Mouse (Mus musculus) lung, embryonic 15.5 days (tissue): ENCODE results near the gene Lrrc20. TPM values are rescaled to one million over a fixed set of nuclear protein-coding genes. Genes with fewer than 3 reads are reported as not detected.
"Not testable (repeated sequence)": the region's sequence is repeated elsewhere in the genome, so short reads cannot be mapped to it uniquely, and the experiment has no call there.

ENCODE experiments used
- ATAC-seq: fragments of 200-750 bp; cut with Nextera tagmentation; 2 replicates; pipeline ENCODE4 v1.8.0; 2017; ENCODE audit warnings: moderate number of reproducible peaks, borderline replicate concordance; ENCODE audit not compliant: low FRiP score, low TSS enrichment; ENCODE audit errors: extremely low read depth
- H3K27ac ChIP-seq: fragments of 300-500 bp; sonication (generic); 2 replicates; pipeline ENCODE4 v1.5.1; 2015; ENCODE audit warnings: moderate library complexity, mild to moderate bottlenecking, inconsistent platforms
- H3K27me3 ChIP-seq: fragments of 300-500 bp; sonication (generic); 2 replicates; pipeline ENCODE4 v1.6.1; 2015; ENCODE audit warnings: inconsistent platforms
- H3K36me3 ChIP-seq: fragments of 300-500 bp; sonication (generic); 2 replicates; pipeline ENCODE4 v1.6.1; 2015; ENCODE audit warnings: inconsistent platforms
- H3K4me1 ChIP-seq: fragments of 300-500 bp; sonication (generic); 2 replicates; pipeline ENCODE4 v1.6.1; 2015; ENCODE audit warnings: inconsistent platforms
- H3K4me2 ChIP-seq: fragments of 300-500 bp; sonication (generic); 2 replicates; pipeline ENCODE4 v1.6.1; 2015; ENCODE audit warnings: inconsistent platforms, mild to moderate bottlenecking, moderate library complexity
- H3K4me3 ChIP-seq: fragments of 300-500 bp; sonication (generic); 2 replicates; pipeline ENCODE4 v1.5.1; 2015; ENCODE audit warnings: mild to moderate bottlenecking, inconsistent platforms
- H3K9ac ChIP-seq: fragments of 300-500 bp; sonication (generic); 2 replicates; pipeline ENCODE4 v1.6.1; 2015; ENCODE audit warnings: inconsistent platforms
- H3K9me3 ChIP-seq: fragments of 300-500 bp; sonication (generic); 2 replicates; pipeline ENCODE4 v1.6.1; 2016; ENCODE audit warnings: inconsistent platforms
- WGBS: fragments of 180-500 bp; shearing (Covaris S2); methylation state at CpG from one replicate; pipeline ENCODE4 v1.1.7; 2015; 5-methylcytosine and 5-hydroxymethylcytosine counted together
- polyA plus RNA-seq: library from polyadenylated mRNA; unstranded; fragments of >200 nt; fragmentation: Nextera tagmentation; extraction: Ambion mirVana; gene quantifications from 2 replicates; pipeline ENCODE4 v1.2.1, GENCODE M21; 2015

Gene Lrrc20
- polyA plus RNA-seq, 1 experiment from 2014 or later, result 7.9 TPM

DNA sequence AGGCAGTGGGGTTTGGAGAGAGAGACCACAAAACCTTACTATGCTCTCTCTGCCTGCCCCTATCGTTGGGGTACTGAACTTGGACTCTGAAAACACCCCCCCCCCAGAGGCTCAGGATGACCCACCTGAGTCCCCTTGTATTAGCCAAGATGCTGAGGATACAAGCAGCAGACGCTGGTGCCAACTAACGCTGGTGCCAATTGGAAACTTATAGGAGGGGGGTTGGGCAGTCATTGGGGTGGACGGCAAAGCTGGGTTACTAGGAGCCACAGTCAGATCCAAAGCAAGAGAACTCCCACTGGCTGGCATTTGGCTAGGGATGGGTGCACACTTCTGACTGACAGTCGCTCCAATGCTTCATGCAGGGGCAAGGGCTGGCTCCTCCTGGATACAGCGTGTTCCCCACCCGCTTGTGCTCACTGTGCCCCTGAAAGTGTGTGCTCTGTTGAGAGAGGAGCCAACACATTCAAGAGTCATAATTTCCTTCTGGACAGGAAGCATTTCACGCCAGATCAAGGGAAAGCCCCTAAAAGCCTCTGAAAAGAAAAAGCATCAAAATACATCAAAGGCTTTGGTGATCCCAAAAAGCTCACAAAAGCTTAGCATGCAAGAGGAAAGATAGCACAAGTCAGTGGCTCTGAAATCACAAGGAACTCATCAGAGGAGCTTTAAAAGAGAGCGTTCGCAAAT is 128.9 kb downstream of the Lrrc20 start:
- WGBS, result 69% methylated on average over 10 of the region's 10 CpGs
- ATAC-seq, result no peak
- H3K27me3 ChIP-seq, result peaks cover 12% of the 10 kb centered on the region; the same call in 1 of the 2 replicates
- H3K4me1 ChIP-seq, result no peaks in the 10 kb centered on the region
- no peaks in the 10 kb centered on the region for H3K36me3 ChIP-seq
- no peak overlapping the region for H3K27ac ChIP-seq
- no peaks in the 10 kb centered on the region for H3K9me3 ChIP-seq
- no peak overlapping the region for H3K4me2 ChIP-seq
- no peak overlapping the region for H3K4me3 ChIP-seq
- H3K9ac ChIP-seq, result no peak overlapping the region

DNA sequence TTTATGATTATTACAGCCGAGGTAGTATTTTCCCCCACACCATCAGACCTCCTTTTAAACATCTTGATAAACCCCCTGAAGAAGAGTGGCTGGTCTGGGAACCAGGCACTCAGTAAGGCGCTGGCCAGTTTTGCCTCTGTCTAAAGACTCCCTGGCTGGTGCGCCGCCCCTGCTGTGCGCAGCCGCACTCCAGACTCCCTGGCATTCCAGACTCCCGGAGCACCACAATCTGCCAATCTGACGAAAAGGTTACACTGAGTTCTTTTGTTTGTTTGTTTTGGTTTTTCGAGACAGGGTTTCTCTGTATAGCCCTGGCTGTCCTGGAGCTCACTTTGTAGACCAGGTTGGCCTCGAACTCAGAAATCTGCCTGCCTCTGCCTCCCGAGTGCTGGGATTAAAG is 129.8 kb downstream of the Lrrc20 start:
- WGBS, result 60% methylated on average over 11 of the region's 11 CpGs
- H3K36me3 ChIP-seq, H3K9ac ChIP-seq, H3K4me3 ChIP-seq, H3K4me2 ChIP-seq, ATAC-seq, H3K4me1 ChIP-seq, H3K9me3 ChIP-seq, H3K27ac ChIP-seq: not testable (repeated sequence)
- peaks cover 12% of the 10 kb centered on the region; the same call in 1 of the 2 replicates for H3K27me3 ChIP-seq

DNA sequence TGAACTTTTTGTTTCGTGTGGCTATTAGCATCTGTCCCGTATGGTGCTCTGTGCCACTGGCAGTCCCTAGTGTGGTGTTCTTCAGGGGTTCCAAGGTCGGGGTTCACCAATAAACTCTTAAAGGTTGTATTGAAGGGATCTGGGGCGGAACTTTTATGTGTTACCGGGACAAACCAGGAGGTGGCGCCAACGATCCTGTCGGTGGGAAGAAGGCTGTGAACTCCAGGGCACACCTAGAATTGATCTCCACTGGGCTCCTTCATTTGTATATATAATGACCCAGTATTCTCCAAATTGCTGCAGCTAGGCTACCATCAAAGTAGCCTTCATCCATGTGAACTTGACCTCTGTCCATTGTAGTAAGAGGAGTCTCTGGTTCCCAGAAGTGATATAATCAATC is 130.2 kb downstream of the Lrrc20 start:
- Histone ChIP-seq H3K4me3 (no peak overlapping the region), H3K4me1 (no peaks in the 10 kb centered on the region), H3K27ac (no peak overlapping the region), H3K36me3 (no peaks in the 10 kb centered on the region), H3K9ac (no peak overlapping the region), H3K9me3 (no peaks in the 10 kb centered on the region), H3K4me2 (no peak overlapping the region), H3K27me3 (peaks cover 12% of the 10 kb centered on the region; the same call in 1 of the 2 replicates)
- WGBS, result 10% methylated on average over 8 of the region's 8 CpGs
- ATAC-seq, result no peak

DNA sequence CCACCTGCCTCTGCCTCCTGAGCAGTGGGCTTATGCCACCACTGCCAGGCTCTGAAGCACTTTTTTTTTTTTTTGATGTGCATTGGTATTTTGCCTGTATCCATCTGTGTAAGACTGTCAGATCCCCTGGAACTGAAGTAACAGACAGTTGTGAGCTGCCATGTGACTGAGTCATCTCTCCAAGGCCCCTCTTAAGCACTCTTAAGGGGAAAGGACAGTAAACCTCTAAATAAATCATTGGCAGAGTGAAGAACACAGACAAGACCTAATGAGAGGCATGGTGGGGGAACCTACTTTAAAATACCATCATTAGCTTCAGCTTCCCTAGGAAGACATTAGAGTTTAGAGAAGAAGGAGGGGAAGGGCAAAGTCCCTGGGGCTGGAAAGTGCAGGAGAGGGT is 132.6 kb downstream of the Lrrc20 start:
- no peak overlapping the region for H3K4me2 ChIP-seq
- H3K9me3 ChIP-seq, result no peaks in the 10 kb centered on the region
- H3K9ac ChIP-seq, result no peak overlapping the region
- H3K27ac ChIP-seq, result no peak overlapping the region
- ATAC-seq, result no peak
- H3K4me3 ChIP-seq, result no peak overlapping the region
- H3K36me3 ChIP-seq, result no peaks in the 10 kb centered on the region
- H3K4me1 ChIP-seq, result no peaks in the 10 kb centered on the region
- peaks cover 12% of the 10 kb centered on the region; the same call in 1 of the 2 replicates for H3K27me3 ChIP-seq

DNA sequence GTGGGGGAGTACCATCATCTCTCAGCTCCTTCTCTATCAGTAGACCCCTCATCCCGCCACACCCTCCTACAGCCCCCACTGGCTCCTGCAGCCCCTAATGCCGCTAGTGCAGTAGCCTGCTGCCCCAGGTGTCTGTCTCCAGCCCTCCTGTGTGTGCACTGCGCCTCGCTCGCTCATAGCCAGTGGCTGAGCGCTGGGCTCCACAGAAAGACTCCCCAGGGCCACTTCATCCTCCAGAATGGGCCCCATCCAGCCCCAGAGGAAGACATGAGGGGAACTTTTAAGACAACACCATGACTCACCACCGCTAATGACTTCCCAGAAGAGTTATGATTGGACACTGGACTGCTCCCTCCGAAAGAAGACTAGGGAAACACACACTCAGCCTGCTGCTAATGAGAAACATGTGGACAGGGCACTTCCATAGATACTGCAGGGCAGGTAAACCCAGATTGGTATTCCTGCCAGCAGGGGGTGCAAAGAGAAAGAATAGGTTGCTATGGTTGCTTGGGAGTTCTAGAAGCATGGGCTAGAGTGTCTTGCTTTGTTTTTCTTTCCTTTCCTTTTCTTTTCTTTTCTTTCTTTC is 135.1 kb downstream of the Lrrc20 start:
- no peak overlapping the region for H3K4me3 ChIP-seq
- 67% methylated on average over 8 of the region's 8 CpGs for whole genome bisulfite sequencing
- H3K9me3 ChIP-seq, result no peaks in the 10 kb centered on the region
- no peaks in the 10 kb centered on the region for H3K4me1 ChIP-seq
- no peak overlapping the region for H3K27ac ChIP-seq
- no peaks in the 10 kb centered on the region for H3K36me3 ChIP-seq
- H3K4me2 ChIP-seq, result no peak overlapping the region
- H3K27me3 ChIP-seq, result no peaks in the 10 kb centered on the region
- H3K9ac ChIP-seq, result no peak overlapping the region
- ATAC-seq, result no peak

DNA sequence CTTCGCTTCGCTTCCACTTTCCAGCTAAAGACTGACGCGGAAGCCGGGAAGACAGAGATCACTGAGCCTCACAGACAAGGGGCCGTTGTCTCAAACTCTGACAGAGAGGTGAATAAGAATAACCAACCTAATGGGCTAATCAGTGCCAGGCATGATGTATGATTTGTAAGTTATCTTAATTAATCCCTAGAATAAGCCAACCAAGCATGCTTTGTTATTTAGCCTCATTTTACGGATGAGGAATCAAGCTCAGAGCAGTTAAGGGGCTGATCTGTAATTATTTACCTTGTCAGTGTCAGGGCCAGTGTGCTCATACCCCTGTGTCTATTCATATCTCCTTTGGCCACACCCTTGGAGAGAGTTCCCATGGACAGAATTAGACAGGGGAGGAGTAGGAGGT is 138.7 kb downstream of the Lrrc20 start:
- no peak for ATAC-seq
- H3K27me3 ChIP-seq, result no peaks in the 10 kb centered on the region
- H3K4me1 ChIP-seq, result no peaks in the 10 kb centered on the region
- 92% methylated on average over 7 of the region's 7 CpGs for WGBS
- H3K4me3 ChIP-seq, result no peak overlapping the region
- H3K4me2 ChIP-seq, result no peak overlapping the region
- H3K36me3 ChIP-seq, result no peaks in the 10 kb centered on the region
- no peak overlapping the region for H3K9ac ChIP-seq
- no peaks in the 10 kb centered on the region for H3K9me3 ChIP-seq
- H3K27ac ChIP-seq, result no peak overlapping the region

DNA sequence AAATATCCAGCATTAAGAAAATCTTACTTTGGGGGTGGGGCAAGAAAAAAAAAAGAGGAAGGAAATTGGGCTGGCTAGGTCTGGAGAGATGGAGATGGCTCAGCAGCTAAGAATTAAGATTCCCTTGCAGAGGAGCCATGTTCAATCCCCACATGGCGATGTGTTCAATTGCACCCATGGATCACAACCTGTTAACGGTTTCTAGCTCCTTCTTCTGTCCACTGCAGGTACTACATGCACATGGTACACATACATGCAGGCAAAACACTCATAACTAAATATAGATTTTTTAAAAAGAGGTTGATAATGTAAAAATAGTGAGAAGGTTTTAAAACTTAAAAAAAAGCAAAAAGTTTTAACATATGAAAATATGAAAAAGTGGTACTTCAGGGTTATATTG is 142.9 kb downstream of the Lrrc20 start:
- Histone ChIP-seq H3K9ac (no peak overlapping the region), H3K27ac (no peak overlapping the region), H3K4me3 (no peak overlapping the region), H3K4me2 (no peak overlapping the region), H3K27me3 (no peaks in the 10 kb centered on the region), H3K9me3 (no peaks in the 10 kb centered on the region), H3K36me3 (no peaks in the 10 kb centered on the region), H3K4me1 (no peaks in the 10 kb centered on the region)
- ATAC-seq, result no peak
- 80% methylated on average over 2 of the region's 2 CpGs for WGBS

DNA sequence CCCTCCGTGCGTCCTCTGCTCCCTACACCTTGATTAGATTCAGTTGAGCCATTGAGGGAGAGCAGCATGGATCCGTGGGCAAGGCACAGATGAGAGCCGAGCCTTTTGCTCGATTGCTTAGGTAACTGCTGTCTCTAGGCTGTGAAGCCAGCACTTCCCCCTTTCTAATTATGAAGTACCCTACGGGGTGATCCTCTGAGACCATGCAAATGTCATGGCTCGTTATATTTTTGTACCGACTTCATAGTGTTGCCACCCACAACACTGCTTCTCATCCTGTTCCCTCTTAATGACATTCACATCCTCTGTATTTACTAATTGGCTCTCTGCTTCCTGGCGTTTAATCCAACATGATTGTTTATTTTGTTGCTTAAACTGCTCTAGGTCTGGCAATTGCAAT is 146.1 kb downstream of the Lrrc20 start:
- H3K27me3 ChIP-seq, result peaks cover 21% of the 10 kb centered on the region
- ATAC-seq, result no peak
- peaks cover 14% of the 10 kb centered on the region for H3K4me1 ChIP-seq
- H3K4me3 ChIP-seq, result no peak overlapping the region
- 44% methylated on average over 9 of the region's 9 CpGs for WGBS
- H3K4me2 ChIP-seq, result no peak overlapping the region
- no peak overlapping the region for H3K27ac ChIP-seq
- H3K9me3 ChIP-seq, result no peaks in the 10 kb centered on the region
- no peaks in the 10 kb centered on the region for H3K36me3 ChIP-seq
- H3K9ac ChIP-seq, result no peak overlapping the region

DNA sequence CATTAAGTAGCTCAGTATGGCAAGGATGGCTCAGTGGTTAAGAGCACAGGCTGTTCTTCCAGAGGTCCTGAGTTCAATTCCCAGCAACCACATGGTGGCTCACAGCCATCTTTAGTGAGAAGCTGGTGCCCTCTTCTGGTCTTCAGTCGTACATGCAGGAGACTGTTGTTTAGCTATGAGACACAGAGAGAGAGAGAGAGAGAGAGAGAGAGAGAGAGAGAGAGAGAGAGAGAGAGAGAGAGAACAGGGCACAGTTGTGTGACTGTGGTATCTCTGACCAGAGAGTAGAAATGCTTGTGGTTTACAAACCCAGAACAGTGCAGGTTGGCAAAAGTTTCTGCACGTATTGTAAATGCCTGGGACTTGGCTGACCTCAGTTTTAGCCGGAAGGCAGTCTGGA is 148.3 kb downstream of the Lrrc20 start:
- H3K27me3 ChIP-seq, result peaks cover 21% of the 10 kb centered on the region
- H3K9ac ChIP-seq, H3K4me2 ChIP-seq, H3K36me3 ChIP-seq, H3K9me3 ChIP-seq, ATAC-seq, H3K4me3 ChIP-seq, H3K27ac ChIP-seq: not testable (repeated sequence)
- peaks cover 30% of the 10 kb centered on the region for H3K4me1 ChIP-seq
- WGBS, result 45% methylated on average over 3 of the region's 3 CpGs

DNA sequence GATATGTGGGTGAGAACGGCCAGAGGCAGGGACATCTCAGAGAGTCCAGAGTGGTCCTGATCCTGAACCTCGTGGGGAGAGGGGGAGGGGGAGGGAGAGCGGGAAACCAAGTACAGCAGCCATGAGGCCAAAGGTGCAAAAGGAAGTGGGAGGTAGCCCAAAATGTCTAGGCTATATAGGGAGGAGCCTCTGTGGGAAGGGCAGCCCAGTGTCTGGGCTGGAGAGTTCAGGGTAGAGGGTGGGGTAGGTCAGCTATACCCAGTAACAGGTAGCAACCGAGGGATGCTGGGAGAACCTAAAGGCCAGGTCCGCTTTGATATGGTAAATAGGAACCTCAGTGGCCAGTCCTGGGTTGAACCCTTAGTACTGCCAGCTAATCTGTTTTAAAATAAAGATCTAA is 149.2 kb downstream of the Lrrc20 start:
- Histone ChIP-seq H3K36me3 (no peaks in the 10 kb centered on the region), H3K4me3 (no peak overlapping the region), H3K4me2 (no peak overlapping the region), H3K9me3 (no peaks in the 10 kb centered on the region), H3K27me3 (peaks cover 21% of the 10 kb centered on the region), H3K4me1 (peaks cover 30% of the 10 kb centered on the region), H3K9ac (no peak overlapping the region), H3K27ac (no peak overlapping the region)
- no peak for ATAC-seq
- 35% methylated on average over 5 of the region's 5 CpGs for WGBS

DNA sequence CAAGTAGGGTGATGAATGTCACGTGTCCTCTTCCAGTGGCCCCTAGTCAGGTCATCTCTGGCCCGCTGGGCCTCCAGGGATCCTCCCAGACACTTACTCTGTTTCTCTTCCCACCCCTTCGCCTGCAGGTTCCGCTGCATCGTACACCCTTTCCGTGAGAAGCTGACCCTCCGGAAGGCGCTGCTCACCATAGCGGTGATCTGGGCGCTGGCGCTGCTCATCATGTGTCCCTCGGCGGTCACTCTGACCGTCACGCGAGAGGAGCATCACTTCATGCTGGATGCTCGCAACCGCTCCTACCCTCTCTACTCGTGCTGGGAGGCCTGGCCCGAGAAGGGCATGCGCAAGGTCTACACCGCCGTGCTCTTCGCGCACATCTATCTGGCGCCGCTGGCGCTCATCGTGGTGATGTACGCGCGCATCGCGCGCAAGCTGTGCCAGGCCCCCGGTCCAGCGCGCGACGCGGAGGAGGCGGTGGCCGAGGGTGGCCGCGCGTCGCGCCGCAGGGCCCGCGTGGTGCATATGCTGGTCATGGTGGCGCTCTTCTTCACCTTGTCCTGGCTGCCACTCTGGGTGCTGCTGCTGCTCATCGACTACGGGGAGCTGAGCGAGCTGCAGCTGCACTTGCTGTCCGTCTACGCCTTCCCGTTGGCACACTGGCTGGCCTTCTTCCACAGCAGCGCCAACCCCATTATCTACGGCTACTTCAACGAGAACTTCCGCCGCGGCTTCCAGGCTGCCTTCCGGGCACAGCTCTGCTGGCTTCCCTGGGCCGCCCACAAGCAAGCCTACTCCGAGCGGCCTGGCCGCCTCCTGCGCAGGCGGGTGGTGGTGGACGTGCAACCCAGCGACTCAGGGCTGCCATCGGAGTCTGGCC is 150.0 kb downstream of the Lrrc20 start:
- H3K4me1 ChIP-seq, result peaks cover 30% of the 10 kb centered on the region
- H3K4me2 ChIP-seq, result peak overlapping the region; percentile 89
- H3K9ac ChIP-seq, result peak overlapping the region; percentile 13; the same call in 1 of the 2 replicates
- peaks cover 21% of the 10 kb centered on the region for H3K27me3 ChIP-seq
- 4% methylated on average over 74 of the region's 74 CpGs for WGBS
- ATAC-seq, result no peak; the same call in 1 of the 2 replicates
- peak overlapping the region; percentile 37 for H3K4me3 ChIP-seq
- no peaks in the 10 kb centered on the region for H3K9me3 ChIP-seq
- H3K27ac ChIP-seq, result no peak overlapping the region
- no peaks in the 10 kb centered on the region for H3K36me3 ChIP-seq

DNA sequence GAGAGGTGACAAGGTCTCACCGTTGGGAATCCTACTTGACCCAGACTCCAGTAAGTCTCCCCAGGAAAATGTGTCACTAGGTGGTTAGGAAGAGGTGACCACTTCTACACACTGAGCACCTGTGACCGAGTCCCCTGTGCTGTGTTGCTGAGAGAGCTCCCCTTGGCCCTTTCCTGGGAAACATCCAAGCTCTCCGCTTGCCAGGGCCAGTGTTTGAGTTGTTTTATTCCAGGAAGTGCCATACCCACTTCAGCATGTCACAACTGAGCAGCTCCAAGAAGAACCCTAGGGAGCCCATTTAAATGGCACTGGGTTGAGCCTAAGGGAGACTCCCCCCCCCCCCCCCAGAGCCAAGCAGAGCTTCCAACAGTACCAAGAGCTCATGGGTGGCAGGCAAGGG is 150.9 kb downstream of the Lrrc20 start:
- peaks cover 21% of the 10 kb centered on the region for H3K27me3 ChIP-seq
- no peaks in the 10 kb centered on the region for H3K36me3 ChIP-seq
- H3K27ac ChIP-seq, result peak overlapping the region; percentile 69; the same call in 1 of the 2 replicates
- 49% methylated on average over 3 of the region's 3 CpGs for WGBS
- no peaks in the 10 kb centered on the region for H3K9me3 ChIP-seq
- peaks cover 30% of the 10 kb centered on the region for H3K4me1 ChIP-seq
- H3K4me3 ChIP-seq, result no peak overlapping the region
- 0 out of 2 replicates have a peak, but pooled peaks have one; percentile 17 for ATAC-seq
- H3K9ac ChIP-seq, result no peak overlapping the region
- H3K4me2 ChIP-seq, result no peak overlapping the region
